Mouse (Mus musculus) liver, postnatal 0 days (tissue): ENCODE data around the gene Tmem11. TPM values are rescaled to one million over a fixed set of nuclear protein-coding genes. Genes with fewer than 3 reads are reported as not detected.

Experiments
- ATAC-seq: fragments of 200-750 bp; cut with Nextera tagmentation; 2 replicates; pipeline ENCODE4 v1.8.0; 2017; ENCODE audit warnings: mild to moderate bottlenecking, moderate library complexity
- DNase-seq: peaks from one replicate; pipeline ENCODE4 v3.0.0-alpha.2; 2016
- H3K27ac ChIP-seq: fragments of 300-500 bp; sonication (generic); 2 replicates; pipeline ENCODE4 v1.5.1; 2014; ENCODE audit warnings: antibody characterized with exemption, moderate library complexity, mild to moderate bottlenecking, low read depth
- H3K27me3 ChIP-seq: fragments of 300-500 bp; sonication (generic); 2 replicates; pipeline ENCODE4 v1.6.1; 2014; ENCODE audit warnings: low read length, control low read depth, mixed read lengths; ENCODE audit not compliant: insufficient read depth
- H3K36me3 ChIP-seq: fragments of 300-500 bp; sonication (generic); replicated peaks from 2 replicates; pipeline ENCODE4 v1.6.1; 2014; ENCODE audit warnings: mild to moderate bottlenecking, control low read depth, low read length, moderate library complexity, mixed read lengths; ENCODE audit not compliant: insufficient read depth
- H3K4me1 ChIP-seq: fragments of 300-500 bp; sonication (generic); 2 replicates; pipeline ENCODE4 v1.6.1; 2014; ENCODE audit warnings: antibody characterized with exemption, mild to moderate bottlenecking, control low read depth; ENCODE audit not compliant: insufficient read depth
- H3K4me2 ChIP-seq: fragments of 300-500 bp; sonication (generic); 2 replicates; pipeline ENCODE4 v1.6.1; 2014; ENCODE audit warnings: low read depth, mild to moderate bottlenecking, low read length, moderate library complexity, mixed read lengths
- H3K4me3 ChIP-seq: fragments of 300-500 bp; sonication (generic); 2 replicates; pipeline ENCODE4 v1.5.1; 2014; ENCODE audit warnings: low read depth, low read length
- H3K9ac ChIP-seq: fragments of 300-500 bp; sonication (generic); replicated peaks from 2 replicates; pipeline ENCODE4 v1.6.1; 2014; ENCODE audit warnings: mild to moderate bottlenecking, moderate library complexity
- H3K9me3 ChIP-seq: fragments of 300-500 bp; sonication (generic); 2 replicates; pipeline ENCODE4 v1.6.1; 2016; ENCODE audit warnings: mild to moderate bottlenecking, control low read depth, low read length, mixed read lengths
- CTCF ChIP-seq: sonication (generic); IDR thresholded peaks from 2 replicates; pipeline ENCODE4 v1.5.1; 2016; ENCODE audit warnings: antibody characterized with exemption, low read depth
- EP300 ChIP-seq: IDR thresholded peaks from 2 replicates; pipeline ENCODE4 v1.6.1; 2016; ENCODE audit warnings: antibody characterized with exemption, low read depth, mild to moderate bottlenecking
- WGBS: fragments of 180-500 bp; shearing (Covaris S2); extraction: QIAGEN DNeasy Blood & Tissue Kit; methylation state at CpG from one replicate; pipeline ENCODE4 v1.1.7; 2014; ENCODE audit not compliant: insufficient replicate concordance; 5-methylcytosine and 5-hydroxymethylcytosine counted together
- polyA plus RNA-seq: library from polyadenylated mRNA; unstranded; fragments of >200 nt; fragmentation: Nextera tagmentation; extraction: Ambion mirVana; gene quantifications from 2 replicates; pipeline ENCODE4 v1.2.1, GENCODE M21; 2015

Gene Tmem11
- polyA plus RNA-seq, 1 experiment from 2014 or later: 26.7 TPM

GRCm38 (mm10) chr11:60920021-60920420, 40.9 kb upstream of the Tmem11 start:
- Histone ChIP-seq H3K4me2 (no peak overlapping the region), H3K4me1 (peaks cover 30% of the 10 kb centered on the region), H3K27ac (no peak overlapping the region), H3K27me3 (no peaks in the 10 kb centered on the region), H3K36me3 (0 out of 2 replicates have a peak, but pooled peaks cover 2% of the 10 kb centered on the region), H3K4me3 (no peak overlapping the region), H3K9me3 (no peaks in the 10 kb centered on the region), H3K9ac (no peak overlapping the region)
- ATAC-seq (peak; percentile 18; the same call in 1 of the 2 replicates), DNase-seq (no peak)
- WGBS: 45% methylated on average over 2 of the region's 2 CpGs
- TF ChIP-seq EP300 (no peak), CTCF (no peak)

DNA sequence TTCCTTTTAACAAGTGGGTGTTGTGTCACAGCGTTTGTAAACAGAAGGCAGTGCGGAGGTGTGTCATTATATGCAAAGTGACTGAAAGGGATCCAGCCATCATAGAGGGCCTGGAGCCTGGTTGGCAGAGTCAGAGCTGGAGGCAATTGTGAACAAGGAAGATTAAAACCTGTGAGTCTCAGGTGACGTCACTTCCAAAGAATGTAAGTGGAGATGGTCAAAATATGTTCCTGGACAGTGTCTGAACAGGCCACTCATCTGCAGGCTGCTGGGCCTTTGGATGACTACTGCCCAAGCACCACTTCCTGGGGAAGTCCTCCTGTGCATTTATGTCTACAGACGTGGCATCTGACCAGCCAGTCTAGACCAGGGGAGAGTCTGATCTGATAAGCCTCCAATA, 36.1 kb upstream of the Tmem11 start:
- ATAC-seq (no peak), DNase-seq (no peak)
- H3K4me1 ChIP-seq: peaks cover 28% of the 10 kb centered on the region
- H3K4me2 ChIP-seq: no peak overlapping the region
- H3K9me3 ChIP-seq: no peaks in the 10 kb centered on the region
- TF ChIP-seq CTCF (no peak), EP300 (no peak)
- no peak overlapping the region for H3K4me3 ChIP-seq
- H3K27ac ChIP-seq: no peak overlapping the region
- no peak overlapping the region for H3K9ac ChIP-seq
- WGBS: 72% methylated on average over 4 of the region's 4 CpGs
- H3K36me3 ChIP-seq: no peaks in the 10 kb centered on the region
- no peaks in the 10 kb centered on the region for H3K27me3 ChIP-seq

DNA sequence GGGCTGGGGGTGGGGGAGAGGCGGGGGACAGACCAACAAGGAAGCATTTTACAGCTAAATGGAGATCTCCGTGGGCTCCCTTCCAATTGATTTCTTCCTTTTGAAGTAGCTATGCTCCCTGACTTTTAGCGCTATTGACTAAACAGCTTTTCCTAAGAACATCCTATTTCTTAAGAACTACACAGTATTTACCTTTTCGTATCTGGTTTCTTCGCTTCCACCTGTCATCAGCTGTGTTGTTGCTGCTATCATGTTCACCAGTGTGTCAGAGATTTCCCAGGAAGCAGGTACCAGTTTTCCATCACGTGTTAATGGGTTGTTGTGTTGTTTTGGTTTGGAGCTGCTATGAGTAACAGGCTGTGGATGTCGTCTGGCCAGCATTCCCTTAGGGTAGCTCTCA, 35.4 kb upstream of the Tmem11 start, which contains the start of gene Natd1:
Gene Natd1 (minus strand): TSS at position 260 of the 400 bp plus-strand sequence.
- DNase-seq (no peak), ATAC-seq (no peak)
- no peaks in the 10 kb centered on the region for H3K9me3 ChIP-seq
- peak within 1 kb of the TSS; percentile 88 for H3K4me3 ChIP-seq
- H3K9ac ChIP-seq: peak within 1 kb of the TSS; percentile 81
- TF ChIP-seq EP300 (no peak), CTCF (no peak)
- H3K36me3 ChIP-seq: no peaks in the 10 kb centered on the region
- H3K27me3 ChIP-seq: no peaks in the 10 kb centered on the region
- H3K4me1 ChIP-seq: peaks cover 23% of the 10 kb centered on the region
- WGBS: 43% methylated on average over 7 of the region's 7 CpGs
- peak within 1 kb of the TSS; percentile 82 for H3K27ac ChIP-seq
- H3K4me2 ChIP-seq: peak within 1 kb of the TSS; percentile 77

DNA sequence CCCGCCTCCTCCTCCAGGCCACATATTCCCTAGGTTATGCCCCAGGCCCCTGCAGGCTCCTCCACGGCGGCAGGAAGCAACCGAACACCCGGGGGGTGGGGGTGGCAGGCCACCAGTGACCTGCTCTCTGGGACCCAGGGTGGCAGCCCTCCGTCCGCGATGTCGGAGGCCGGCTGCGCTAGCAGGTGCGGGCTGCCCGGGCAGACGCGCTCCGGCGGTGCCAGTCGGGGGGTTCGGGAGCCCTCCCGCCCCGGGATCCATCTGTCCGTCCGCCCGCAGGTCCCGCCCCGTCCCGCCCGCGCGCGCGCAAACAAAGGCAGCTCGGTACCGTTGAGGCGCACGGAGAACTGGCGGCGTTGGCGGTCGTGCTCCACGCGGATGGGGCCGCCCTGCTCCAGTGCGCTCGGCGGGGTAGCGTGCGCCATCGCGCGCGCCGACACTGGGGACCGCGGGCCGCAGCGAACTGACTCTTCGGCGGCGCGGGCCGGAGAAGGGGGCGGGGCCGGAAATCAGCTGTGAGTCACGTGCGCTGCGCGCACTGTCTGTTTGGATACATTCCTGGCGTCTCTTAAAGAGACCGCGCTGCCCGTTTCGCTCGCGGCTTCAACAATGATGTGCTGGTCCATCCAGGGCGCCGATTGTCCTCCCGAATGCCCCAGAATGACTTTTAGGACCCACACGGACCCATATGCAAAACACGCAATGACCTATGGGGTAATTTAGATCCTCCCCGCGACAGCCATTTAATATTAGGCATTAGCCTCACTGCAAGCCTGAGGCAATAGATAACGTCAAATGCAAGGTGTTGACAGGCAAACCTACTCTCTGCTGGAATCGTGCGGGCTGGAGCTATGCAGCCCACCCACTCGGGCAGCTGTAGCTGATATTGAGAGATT, 34.5 kb upstream of the Tmem11 start:
- no peaks in the 10 kb centered on the region for H3K36me3 ChIP-seq

GRCm38 (mm10) chr11:60912525-60912973, 33.5 kb upstream of the Tmem11 start:
- H3K4me1 ChIP-seq: peaks cover 23% of the 10 kb centered on the region
- H3K9me3 ChIP-seq: no peaks in the 10 kb centered on the region
- no peaks in the 10 kb centered on the region for H3K27me3 ChIP-seq
- 19% methylated on average over 7 of the region's 7 CpGs for WGBS
- H3K4me3 ChIP-seq: peak overlapping the region; percentile 88
- H3K36me3 ChIP-seq: no peaks in the 10 kb centered on the region
- peak overlapping the region; percentile 77 for H3K4me2 ChIP-seq
- no peak for ATAC-seq
- no peak for TF ChIP-seq CTCF
- TF ChIP-seq EP300: no peak
- H3K9ac ChIP-seq: peak overlapping the region; percentile 81
- H3K27ac ChIP-seq: 0 out of 2 replicates have a peak overlapping the region, but pooled peaks have one; percentile 32
- DNase-seq: no peak

More for the DNA sequence above, 34.5 kb upstream of the Tmem11 start:
- Histone ChIP-seq H3K4me3 (peak overlapping the region; percentile 88), H3K9ac (peak overlapping the region; percentile 81), H3K27ac (peak overlapping the region; percentile 82), H3K4me2 (peak overlapping the region; percentile 77), H3K9me3 (no peaks in the 10 kb centered on the region), H3K27me3 (no peaks in the 10 kb centered on the region), H3K4me1 (peaks cover 23% of the 10 kb centered on the region)
- no peak for TF ChIP-seq EP300
- no peak for TF ChIP-seq CTCF
- DNase-seq: peak; percentile 94
- under 1% methylated on average over 84 of the region's 86 CpGs for WGBS
- ATAC-seq: peak; percentile 93

GRCm38 (mm10) chr11:60909626-60910025, 30.6 kb upstream of the Tmem11 start:
- no peaks in the 10 kb centered on the region for H3K9me3 ChIP-seq
- ATAC-seq (no peak), DNase-seq (no peak)
- WGBS: 79% methylated on average over 1 of the region's 1 CpGs
- no peak overlapping the region for H3K9ac ChIP-seq
- peaks cover 21% of the 10 kb centered on the region for H3K4me1 ChIP-seq
- H3K27me3 ChIP-seq: no peaks in the 10 kb centered on the region
- no peak overlapping the region for H3K4me3 ChIP-seq
- TF ChIP-seq CTCF: no peak
- TF ChIP-seq EP300: no peak
- H3K36me3 ChIP-seq: peaks cover 10% of the 10 kb centered on the region
- no peak overlapping the region for H3K27ac ChIP-seq
- H3K4me2 ChIP-seq: no peak overlapping the region
